Mouse (Mus musculus): Measurements from ENCODE around the gene Grip2.

Gene Grip2

GRCm38 (mm10) chr6:91827016-91827570 lies at the start of gene Grip2:
TSS of gene Grip2 (minus strand) at chr6:91827250.
- no peak for DNase-seq (ENCODE audit: low read depth)

- DNase-seq (ENCODE audit: low read depth), result no peak
Measured at GRCm38 (mm10) chr6:91872781-91873180, 45.7 kb upstream of the Grip2 start.

GRCm38 (mm10) chr6:91868091-91868490 lies 41.0 kb upstream of the Grip2 start:
- DNase-seq (ENCODE audit: low read depth), result no peak

- DNase-seq (ENCODE audit: low read depth), result no peak
Measured at GRCm38 (mm10) chr6:91865601-91866000, 38.6 kb upstream of the Grip2 start.

- no peak for DNase-seq (ENCODE audit: low read depth)
Measured at GRCm38 (mm10) chr6:91864595-91864994, 37.5 kb upstream of the Grip2 start.

GRCm38 (mm10) chr6:91862848-91863247 lies 35.8 kb upstream of the Grip2 start:
- no peak for DNase-seq (ENCODE audit: low read depth)

GRCm38 (mm10) chr6:91858339-91858738 lies 31.3 kb upstream of the Grip2 start:
- DNase-seq (ENCODE audit: low read depth), result no peak

- DNase-seq (ENCODE audit: low read depth), result no peak
Measured at GRCm38 (mm10) chr6:91852550-91852949, 25.5 kb upstream of the Grip2 start.

- no peak for DNase-seq (ENCODE audit: low read depth)
Measured at GRCm38 (mm10) chr6:91843628-91844153, 16.6 kb upstream of the Grip2 start.

- no peak for DNase-seq (ENCODE audit: low read depth)
Measured at GRCm38 (mm10) chr6:91842897-91843627, 16.0 kb upstream of the Grip2 start.

GRCm38 (mm10) chr6:91839010-91839871 lies 12.2 kb upstream of the Grip2 start:
- DNase-seq (ENCODE audit: low read depth), result peak; percentile 43

GRCm38 (mm10) chr6:91832863-91833440 lies 5.9 kb upstream of the Grip2 start:
- DNase-seq (ENCODE audit: low read depth), result no peak

- DNase-seq (ENCODE audit: low read depth), result no peak
Measured at GRCm38 (mm10) chr6:91827926-91828325, 876 bp upstream of the Grip2 start.

- DNase-seq (ENCODE audit: low read depth), result no peak
Measured at GRCm38 (mm10) chr6:91818271-91818670, 8.8 kb downstream of the Grip2 start.

GRCm38 (mm10) chr6:91815976-91816375 lies 11.1 kb downstream of the Grip2 start:
- DNase-seq (ENCODE audit: low read depth), result no peak

- no peak for DNase-seq (ENCODE audit: low read depth)
Measured at GRCm38 (mm10) chr6:91813611-91814010, 13.4 kb downstream of the Grip2 start.

- DNase-seq (ENCODE audit: low read depth), result no peak
Measured at GRCm38 (mm10) chr6:91810007-91810406, 17.0 kb downstream of the Grip2 start.

- DNase-seq (ENCODE audit: low read depth), result no peak
Measured at GRCm38 (mm10) chr6:91808022-91808421, 19.0 kb downstream of the Grip2 start.

- no peak for DNase-seq (ENCODE audit: low read depth)
Measured at GRCm38 (mm10) chr6:91807169-91807568, 19.9 kb downstream of the Grip2 start.

GRCm38 (mm10) chr6:91804177-91804576 lies 22.9 kb downstream of the Grip2 start:
- DNase-seq (ENCODE audit: low read depth), result no peak

- DNase-seq (ENCODE audit: low read depth), result no peak
Measured at GRCm38 (mm10) chr6:91798496-91798895, 28.6 kb downstream of the Grip2 start.

GRCm38 (mm10) chr6:91796736-91797135 lies 30.3 kb downstream of the Grip2 start:
- no peak for DNase-seq (ENCODE audit: low read depth)

Measured in c-Kit-positive CD71-positive TER-119-negative erythroid progenitor cells, embryonic 14.5 days (primary cell).